Mouse (Mus musculus) right cerebral cortex, postnatal 25 days (tissue): ENCODE results near the gene Angel1.

Experiments
- DNase-seq: peaks from one replicate; pipeline ENCODE4 v3.0.0; 2022

Angel1 gene

GRCm38 (mm10) chr12:86726120-86726640 is at the start of gene Angel1:
Angel1 (minus strand) TSS chr12:86726460.
- DNase-seq, result peak; percentile 95

DNA sequence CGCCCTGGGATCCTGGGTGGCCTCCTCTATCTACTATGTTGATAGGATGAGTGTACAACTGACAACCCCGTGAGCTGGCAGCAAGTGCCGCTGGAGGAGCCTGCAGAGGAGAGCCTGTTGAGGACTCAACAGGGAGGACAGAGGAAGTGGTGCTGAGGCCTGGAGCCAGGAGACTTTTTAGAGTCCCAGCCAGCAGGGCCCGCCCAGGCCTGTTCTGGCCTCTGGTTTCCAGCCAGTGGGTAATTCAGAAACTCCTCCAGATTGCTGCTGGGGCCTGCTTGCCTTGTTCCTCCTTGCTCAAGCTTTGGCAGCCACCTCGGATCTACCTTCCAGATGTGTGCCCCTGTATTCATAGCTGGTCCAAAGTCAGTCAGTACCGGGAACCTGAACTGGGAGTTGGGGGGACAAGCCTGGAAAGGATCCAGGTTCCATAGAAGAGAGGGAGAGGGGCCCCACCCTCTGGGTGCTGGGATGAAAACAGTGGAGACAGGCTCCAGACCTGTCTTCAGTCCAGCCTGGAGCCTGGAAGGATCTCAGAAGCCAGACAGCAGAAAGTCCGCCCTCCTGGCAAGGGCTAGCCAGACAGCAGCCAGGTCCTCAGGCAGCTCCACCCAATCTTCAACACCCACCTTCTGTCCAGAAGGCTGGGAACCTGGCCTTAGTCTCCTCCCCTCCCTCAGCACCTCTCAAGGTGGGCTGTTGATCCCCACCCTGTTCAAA is 49.5 kb upstream of the Angel1 start:
- no peak for DNase-seq

- no peak for DNase-seq
These were observed 46.3 kb upstream of the Angel1 start for GRCm38 (mm10) chr12:86772551-86772950.

- peak; percentile 87 for DNase-seq
These were observed 45.7 kb upstream of the Angel1 start for GRCm38 (mm10) chr12:86771823-86772427.

GRCm38 (mm10) chr12:86770927-86771326 is 44.7 kb upstream of the Angel1 start:
- DNase-seq, result no peak

DNA sequence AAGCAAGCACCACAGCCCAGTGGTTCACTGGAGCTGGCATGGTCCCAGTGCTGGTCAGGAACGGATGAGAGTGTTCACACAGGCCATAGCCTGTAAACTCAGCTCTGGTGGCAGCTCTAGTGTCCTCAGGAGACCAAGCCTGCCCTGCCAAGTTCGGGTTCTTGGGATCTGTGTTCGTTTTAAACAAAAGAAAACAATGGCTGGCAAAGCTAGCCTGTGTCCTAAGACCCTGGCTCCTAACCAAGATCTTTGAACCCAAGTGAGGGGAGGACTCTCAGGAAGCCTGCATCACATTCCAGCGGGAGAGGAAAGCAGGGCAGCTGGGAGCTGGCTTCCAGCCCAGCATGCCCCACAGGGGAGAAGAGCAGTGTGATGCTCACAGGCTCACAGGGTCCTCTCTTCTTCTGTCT is 44.0 kb upstream of the Angel1 start:
- no peak for DNase-seq

DNA sequence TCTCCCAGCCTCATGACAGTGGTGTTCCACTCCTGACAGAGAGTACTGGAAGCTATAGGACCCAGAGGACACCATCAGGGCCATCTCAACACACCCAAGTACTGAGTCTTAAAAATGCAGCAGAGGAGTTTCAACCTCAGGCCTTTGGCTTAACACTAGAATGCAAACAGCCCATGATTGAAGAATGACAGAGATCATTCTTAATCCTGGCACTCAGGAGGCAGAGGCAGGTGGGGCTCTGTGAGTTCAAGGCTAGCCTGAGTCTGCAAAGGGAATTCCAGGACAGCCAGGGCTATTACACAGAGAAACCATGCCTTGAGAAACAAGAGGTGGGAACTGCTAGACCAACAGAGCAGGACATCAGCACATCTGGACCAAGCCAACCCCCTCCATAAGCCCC is 43.6 kb upstream of the Angel1 start:
- no peak for DNase-seq

DNA sequence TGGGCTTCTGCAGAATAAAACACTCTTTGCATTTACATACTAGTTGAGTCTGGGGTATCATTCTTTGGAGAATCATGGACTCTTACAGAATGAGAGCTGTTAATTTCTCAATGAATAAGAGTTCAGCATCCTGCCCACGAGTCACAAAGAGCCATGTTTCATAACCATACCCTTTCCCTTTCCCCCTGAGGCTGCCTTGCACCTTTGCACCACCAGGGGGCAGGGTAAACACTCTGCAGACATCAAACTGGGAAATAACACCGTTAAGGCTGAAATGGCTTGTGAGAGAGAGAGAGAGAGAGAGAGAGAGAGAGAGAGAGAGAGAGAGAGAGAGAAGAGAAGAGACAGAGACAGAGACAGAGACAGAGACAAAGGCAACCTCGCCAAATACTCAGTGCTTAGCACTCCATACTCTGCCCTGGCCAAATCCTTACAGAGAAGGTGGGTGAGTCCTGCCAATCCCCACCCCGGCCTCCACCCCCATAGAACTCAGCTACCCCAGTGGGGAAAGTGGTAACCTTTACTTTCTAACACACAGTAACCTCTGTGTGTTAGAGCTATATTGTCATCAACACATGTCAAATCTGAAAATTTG is 42.8 kb upstream of the Angel1 start:
- DNase-seq, result peak; percentile 77

GRCm38 (mm10) chr12:86767868-86768631 is 41.8 kb upstream of the Angel1 start:
- peak; percentile 49 for DNase-seq

DNA sequence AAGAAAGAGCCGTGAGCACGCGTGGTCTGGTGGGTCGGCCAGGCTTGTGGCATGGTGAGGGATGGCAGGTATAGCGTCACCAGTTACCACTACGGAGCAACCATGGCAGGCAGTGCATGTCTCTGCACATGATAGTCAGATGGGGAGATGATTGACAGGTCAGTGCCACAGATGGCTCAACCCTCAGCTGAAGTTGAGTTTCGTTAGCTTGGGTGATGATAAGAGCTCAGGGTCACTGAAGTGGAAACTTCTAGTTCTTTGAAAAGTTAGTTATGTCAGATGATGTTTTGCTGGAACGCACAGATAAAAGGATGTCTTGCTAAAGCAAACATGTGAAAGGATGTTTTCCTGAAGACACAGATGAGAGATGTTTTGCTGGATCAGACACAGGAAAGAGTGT is 40.2 kb upstream of the Angel1 start:
- no peak for DNase-seq

- no peak for DNase-seq
These were observed 37.8 kb upstream of the Angel1 start for GRCm38 (mm10) chr12:86764060-86764459.

GRCm38 (mm10) chr12:86761036-86761435 is 34.8 kb upstream of the Angel1 start:
- DNase-seq, result no peak

GRCm38 (mm10) chr12:86734319-86734810 is 8.1 kb upstream of the Angel1 start, which contains the start of gene Lrrc74a:
Lrrc74a (plus strand) TSS chr12:86734369.
- DNase-seq, result no peak

DNA sequence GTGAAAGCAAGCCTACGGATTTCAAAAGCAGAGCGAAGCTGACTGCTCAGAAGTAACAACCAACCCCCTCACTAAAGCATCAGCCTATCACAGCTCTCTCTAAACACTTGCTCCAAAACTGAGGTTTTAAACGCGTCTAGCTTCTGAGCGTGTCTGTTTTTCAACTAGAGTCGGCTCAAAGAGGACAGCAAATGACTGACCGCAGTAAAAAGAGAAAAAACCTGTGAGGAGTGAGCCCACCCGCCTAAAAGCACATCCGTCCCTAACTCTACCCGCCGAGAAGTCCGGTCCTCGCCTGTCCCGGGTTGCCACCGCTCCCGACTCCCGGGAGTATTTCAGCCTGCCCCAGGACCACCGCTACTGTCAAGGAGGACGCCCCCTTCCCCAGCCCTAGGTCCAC is 554 bp downstream of the Angel1 start:
- no peak for DNase-seq

GRCm38 (mm10) chr12:86724300-86724699 is 2.0 kb downstream of the Angel1 start:
- DNase-seq, result no peak

- DNase-seq, result no peak
These were observed 4.8 kb downstream of the Angel1 start for GRCm38 (mm10) chr12:86721453-86721852.

GRCm38 (mm10) chr12:86719961-86720639 is 6.2 kb downstream of the Angel1 start:
- DNase-seq, result no peak

- DNase-seq, result no peak
These were observed 9.3 kb downstream of the Angel1 start for GRCm38 (mm10) chr12:86716962-86717361.

DNA sequence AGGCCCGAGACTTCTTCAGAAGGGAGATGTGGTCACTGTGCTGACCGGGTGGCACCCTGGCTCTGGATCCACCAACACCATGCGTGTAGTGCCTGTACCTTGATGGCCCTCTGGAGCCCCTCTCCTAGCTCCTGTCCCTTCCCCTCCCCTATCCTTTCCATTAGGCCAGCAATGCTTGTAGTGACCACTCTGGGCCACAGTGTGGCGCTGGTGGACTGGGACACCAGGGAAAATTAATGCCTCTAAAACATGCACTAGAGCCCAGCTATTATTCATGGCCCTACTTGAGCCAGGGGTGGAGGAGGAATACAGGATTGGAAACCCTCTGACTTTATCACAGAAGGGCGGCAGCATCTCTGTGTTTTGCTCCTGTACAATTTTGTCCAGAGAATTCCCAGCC is 10.9 kb downstream of the Angel1 start:
- peak; percentile 68 for DNase-seq

DNA sequence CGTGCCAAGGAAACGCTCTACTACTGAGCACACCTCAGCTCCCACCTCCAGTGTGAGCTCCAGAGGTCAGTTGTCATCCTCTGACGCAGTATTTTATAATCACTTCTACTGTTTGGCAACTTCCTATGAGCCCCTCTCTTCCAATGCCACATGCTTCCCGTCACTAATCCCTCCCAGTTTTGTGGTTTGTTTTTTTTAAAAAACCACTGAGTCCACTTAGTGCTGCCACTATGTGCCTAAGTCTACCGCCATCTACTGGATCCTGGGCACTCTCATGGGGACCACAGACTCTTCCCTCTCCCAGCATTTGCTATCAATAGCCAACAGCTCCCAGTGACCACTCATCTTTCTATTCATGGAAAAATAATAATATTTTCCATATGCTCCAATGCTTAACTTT is 12.2 kb downstream of the Angel1 start:
- no peak for DNase-seq

DNA sequence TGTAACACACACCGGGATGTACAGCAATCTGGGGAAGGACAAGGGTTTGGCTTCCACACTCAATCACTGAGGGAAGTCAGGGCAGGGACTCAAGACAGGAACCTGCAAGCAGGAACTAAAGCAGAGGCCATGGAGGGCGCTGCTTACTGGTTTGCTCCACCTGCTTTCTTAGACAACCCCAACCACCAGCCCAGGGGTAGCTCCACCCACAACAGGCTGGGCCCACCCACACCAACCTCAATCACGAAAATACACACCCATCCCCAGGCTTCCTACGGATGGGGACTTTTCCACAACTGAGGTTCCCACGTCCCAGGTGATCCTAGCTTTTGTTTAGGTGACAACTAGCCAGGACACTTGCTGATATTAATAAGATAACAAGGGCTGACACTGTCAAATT is 20.4 kb downstream of the Angel1 start:
- DNase-seq, result no peak

GRCm38 (mm10) chr12:86702690-86703089 is 23.6 kb downstream of the Angel1 start:
- no peak for DNase-seq
